Mouse (Mus musculus): ENCODE measurements around the gene Mllt6.

Mllt6 gene

GRCm38 (mm10) chr11:97664771-97665240 is 1.6 kb downstream of the Mllt6 start:
- in situ Hi-C loops (cut with MboI; ENCODE audit: low sequenced_read_pairs): no loop called here

DNA sequence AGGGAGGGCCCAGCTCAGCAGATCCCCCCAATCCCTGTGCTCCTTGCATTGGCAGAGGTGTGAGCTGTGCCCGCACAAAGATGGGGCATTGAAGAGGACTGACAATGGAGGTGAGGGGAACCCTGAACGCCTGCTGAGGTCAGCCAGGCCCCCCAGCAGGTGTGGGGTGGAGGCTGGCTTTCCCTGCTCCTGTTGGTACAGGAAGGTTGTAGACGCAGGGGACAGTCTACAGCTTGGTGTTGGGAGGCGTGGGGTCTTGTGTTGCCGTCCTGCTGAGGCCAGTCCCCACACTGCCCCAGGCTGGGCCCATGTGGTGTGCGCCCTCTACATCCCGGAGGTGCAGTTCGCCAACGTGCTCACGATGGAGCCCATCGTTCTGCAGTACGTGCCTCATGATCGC is 2.2 kb downstream of the Mllt6 start:
- in situ Hi-C loops (cut with MboI; ENCODE audit: low sequenced_read_pairs): no loop called here

DNA sequence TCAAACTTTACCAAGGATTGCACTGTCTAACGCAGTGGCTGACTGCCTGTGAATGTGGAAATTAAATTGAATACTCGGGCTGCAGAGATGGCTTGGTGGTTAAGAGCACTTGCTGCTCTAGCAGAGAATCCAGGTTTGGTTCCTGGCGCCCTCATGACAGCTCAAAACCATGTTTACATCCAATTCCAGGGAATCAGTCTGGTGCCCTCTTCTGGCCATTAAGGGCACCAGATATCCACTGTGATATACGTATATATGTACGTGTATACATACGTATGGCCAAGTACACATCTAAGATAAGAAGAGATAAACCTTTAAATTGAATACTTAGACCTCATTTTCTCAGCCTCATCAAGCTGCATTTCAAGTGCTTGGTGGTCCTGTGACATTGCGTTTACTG is 3.0 kb downstream of the Mllt6 start:
- in situ Hi-C loops (cut with MboI; ENCODE audit: low sequenced_read_pairs): no loop called here

GRCm38 (mm10) chr11:97666794-97667193 is 3.6 kb downstream of the Mllt6 start:
- in situ Hi-C loops (cut with MboI; ENCODE audit: low sequenced_read_pairs): no loop called here

DNA sequence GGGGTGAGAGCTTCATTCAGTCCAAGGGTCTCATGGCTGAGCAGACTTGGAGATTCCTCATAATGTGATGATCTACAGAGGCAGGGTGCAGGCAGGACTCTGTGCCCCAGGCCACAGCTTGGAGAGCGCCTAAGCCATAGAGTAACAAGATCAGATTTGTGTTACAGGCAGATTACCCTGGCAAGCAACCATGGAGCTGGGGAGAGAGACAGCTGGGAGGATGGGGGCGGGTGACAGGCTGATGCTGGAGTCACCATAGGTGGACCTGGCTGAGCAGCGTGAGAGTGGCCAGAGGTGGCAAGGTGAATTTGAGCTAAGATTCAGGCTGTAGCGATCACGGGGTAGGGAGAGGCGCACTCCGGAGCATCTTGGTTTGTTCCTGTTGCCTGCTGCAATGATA is 4.9 kb downstream of the Mllt6 start:
- in situ Hi-C loops (cut with MboI; ENCODE audit: low sequenced_read_pairs): no loop called here

GRCm38 (mm10) chr11:97669268-97669667 is 6.1 kb downstream of the Mllt6 start:
- in situ Hi-C loops (cut with MboI; ENCODE audit: low sequenced_read_pairs): no loop called here

- in situ Hi-C loops (cut with MboI; ENCODE audit: low sequenced_read_pairs): no loop called here
Observed at GRCm38 (mm10) chr11:97669829-97670228, 6.6 kb downstream of the Mllt6 start.

GRCm38 (mm10) chr11:97670234-97671176 is 7.3 kb downstream of the Mllt6 start:
- in situ Hi-C loops (cut with MboI; ENCODE audit: low sequenced_read_pairs): no loop called here

DNA sequence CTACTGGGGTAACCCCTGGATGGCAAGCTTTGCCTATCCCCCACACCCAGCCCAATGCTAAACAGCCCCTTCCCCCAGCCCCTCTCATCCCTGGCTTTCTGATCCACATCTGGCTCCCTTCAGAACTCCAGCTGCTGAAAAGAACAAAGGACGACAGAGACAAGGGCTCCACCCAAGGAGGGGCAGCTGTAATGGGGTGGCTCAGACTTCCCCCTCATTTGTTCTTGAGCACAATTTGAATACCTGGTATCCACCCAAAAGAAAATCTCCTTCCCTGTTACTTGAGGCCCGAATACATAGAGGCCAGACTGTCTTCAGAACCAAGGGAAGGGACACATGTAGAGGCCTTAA is 7.9 kb downstream of the Mllt6 start:
- in situ Hi-C loops (cut with MboI; ENCODE audit: low sequenced_read_pairs): no loop called here

GRCm38 (mm10) chr11:97673148-97673547 is 9.9 kb downstream of the Mllt6 start:
- in situ Hi-C loops (cut with MboI; ENCODE audit: low sequenced_read_pairs): no loop called here

GRCm38 (mm10) chr11:97676050-97676754 is 13.0 kb downstream of the Mllt6 start:
- in situ Hi-C loops (cut with MboI; ENCODE audit: low sequenced_read_pairs): no loop called here

GRCm38 (mm10) chr11:97677381-97677780 is 14.2 kb downstream of the Mllt6 start:
- in situ Hi-C loops (cut with MboI; ENCODE audit: low sequenced_read_pairs): no loop called here

DNA sequence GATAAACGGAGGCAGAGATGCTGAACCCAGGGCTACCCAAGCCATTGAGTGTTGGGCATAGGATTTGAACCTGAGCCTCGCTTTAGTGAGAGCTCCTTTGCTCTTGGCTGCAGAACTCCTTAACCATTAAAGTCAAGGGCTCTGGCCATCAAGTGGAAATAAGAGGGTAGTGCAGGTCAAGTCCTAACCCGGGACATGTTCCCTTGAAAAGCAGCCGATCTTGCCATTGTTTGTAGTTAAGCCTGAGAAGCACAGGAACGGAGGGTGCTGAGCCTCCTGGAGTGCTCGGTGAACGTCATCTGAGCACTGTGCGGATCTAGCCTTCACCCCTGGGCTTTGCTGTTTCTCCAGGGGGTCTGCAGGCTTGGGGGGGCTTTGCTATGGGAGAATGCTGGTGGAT is 14.6 kb downstream of the Mllt6 start:
- in situ Hi-C loops (cut with MboI; ENCODE audit: low sequenced_read_pairs): no loop called here

DNA sequence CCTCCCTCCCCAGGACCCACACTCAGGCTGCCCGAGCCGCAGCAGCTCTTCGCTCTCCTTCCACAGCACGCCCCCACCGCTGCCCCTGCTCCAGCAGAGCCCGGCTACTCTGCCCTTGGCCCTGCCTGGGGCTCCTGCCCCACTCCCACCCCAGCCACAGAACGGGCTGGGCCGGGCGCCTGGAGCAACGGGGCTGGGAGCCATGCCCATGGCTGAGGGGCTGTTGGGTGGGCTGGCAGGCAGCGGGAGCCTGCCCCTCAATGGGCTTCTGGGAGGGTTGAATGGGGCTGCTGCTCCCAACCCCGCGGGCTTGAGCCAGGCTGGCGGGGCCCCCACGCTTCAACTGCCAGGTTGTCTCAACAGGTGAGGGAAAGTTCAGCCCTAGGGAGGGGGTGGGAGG is 15.1 kb downstream of the Mllt6 start:
- in situ Hi-C loops (cut with MboI; ENCODE audit: low sequenced_read_pairs): no loop called here

GRCm38 (mm10) chr11:97680430-97680829 is 17.2 kb downstream of the Mllt6 start:
- in situ Hi-C loops (cut with MboI; ENCODE audit: low sequenced_read_pairs): no loop called here

GRCm38 (mm10) chr11:97682504-97683055 is 19.4 kb downstream of the Mllt6 start:
- in situ Hi-C loops (cut with MboI; ENCODE audit: low sequenced_read_pairs): no loop called here

DNA sequence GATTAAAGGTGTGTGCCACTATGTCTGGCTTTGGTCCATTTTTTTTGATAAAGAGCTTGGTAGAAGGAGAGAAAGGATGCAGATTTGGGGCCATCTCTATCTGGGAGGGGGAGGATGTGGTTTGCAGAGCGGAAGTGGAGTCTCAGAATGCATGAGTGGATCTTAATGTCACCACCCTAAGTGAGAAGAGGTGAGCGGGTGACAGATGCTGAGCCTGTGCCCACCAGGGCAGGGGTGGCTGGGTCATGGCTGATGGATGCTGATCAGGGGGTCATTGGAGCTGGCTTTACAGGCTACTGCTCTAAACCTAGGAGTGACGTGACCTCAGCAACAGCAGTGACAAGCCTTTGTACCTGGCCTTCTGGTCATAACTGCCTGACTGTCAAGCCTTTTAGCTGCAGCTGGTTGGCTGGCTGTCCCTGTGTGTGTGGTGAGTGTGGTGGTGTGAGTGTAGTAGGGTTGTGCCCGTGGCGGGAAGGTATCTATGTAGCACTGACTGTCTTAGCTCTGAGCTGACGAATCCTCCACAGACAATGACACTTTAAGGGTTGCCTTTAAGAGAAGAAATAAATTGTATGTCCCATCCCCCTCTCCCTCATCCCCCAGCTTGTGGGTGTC is 21.0 kb downstream of the Mllt6 start:
- in situ Hi-C loops (cut with MboI; ENCODE audit: low sequenced_read_pairs): no loop called here

DNA sequence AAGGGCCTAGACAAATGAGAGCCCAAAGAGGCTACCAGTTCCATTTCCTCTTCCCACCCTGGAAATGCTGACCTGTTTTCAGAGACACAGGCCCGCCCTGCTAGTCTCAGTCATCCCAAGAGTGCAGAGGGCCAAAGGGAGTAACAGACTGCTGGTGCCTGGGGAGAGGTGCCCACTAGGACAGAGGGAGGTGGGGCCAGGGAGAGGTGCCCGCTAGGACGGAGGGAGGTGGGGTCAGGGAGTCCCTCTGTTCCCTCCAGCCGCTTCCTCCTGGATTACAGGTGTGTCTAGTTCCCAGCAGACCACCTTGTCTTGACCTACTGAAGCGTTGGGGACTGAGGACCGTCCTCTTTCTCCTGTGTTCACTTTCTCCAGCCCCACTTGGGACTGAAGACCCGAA is 21.6 kb downstream of the Mllt6 start:
- in situ Hi-C loops (cut with MboI; ENCODE audit: low sequenced_read_pairs): no loop called here

GRCm38 (mm10) chr11:97685613-97686321 is 22.6 kb downstream of the Mllt6 start, which contains the start of gene Cisd3:
Gene Cisd3 (plus strand): TSS chr11:97685826.
- in situ Hi-C loops (cut with MboI; ENCODE audit: low sequenced_read_pairs): no loop called here

GRCm38 (mm10) chr11:97686322-97686908 is 23.2 kb downstream of the Mllt6 start:
- in situ Hi-C loops (cut with MboI; ENCODE audit: low sequenced_read_pairs): no loop called here
